In the genomic region with DNA sequence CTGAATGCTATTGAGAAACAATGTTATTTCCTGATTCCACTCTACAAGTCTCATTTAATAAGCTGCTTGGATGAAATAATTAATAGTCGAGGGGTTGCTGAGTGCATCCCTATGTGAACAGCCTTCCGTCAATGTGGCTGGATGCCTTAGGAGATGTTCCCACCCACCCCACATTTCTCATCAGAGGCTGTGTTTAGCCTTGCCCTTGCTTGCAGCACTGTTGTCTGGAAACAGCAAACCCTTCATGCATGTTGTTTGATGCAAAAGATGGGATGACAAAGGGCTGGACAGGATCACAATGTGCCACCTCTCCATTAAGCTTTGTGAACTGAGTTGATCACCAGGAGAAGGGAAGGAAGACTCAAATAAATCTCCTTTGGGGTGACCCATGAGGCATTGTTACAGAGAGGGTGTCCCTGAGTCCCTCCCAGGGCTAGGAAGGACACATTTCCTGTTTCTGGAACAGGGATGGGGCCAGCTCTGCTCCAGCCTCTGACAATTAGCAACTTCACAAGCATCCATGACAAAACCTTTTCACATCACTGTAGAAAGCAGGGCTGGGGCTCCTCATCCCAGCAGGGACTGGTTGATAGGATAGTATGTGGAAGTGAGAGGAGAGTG, we compare ENCODE assay signal across 13 mouse cellular contexts.
DNase-seq lines count a peak whose midpoint lies in the region; ATAC-seq and TF ChIP-seq lines count a peak whose summit lies in the region.
"Had no signal": no experiment of that assay in that cellular context is flagged by ENCODE, and none has a peak within 500 bp of the region (broad histone marks: within the 10 kb centered on the region; RNA-seq: fewer than 3 reads in every experiment).

No protein-coding gene starts in this region.

- 81% methylated on average over 2 of the region's 2 CpGs for WGBS in forebrain, embryonic 15.5 days
- WGBS in forebrain, embryonic 10.5 days: 88% methylated on average over 2 of the region's 2 CpGs
- WGBS in thymus, adult 2 months: 96% methylated on average over 2 of the region's 2 CpGs
- WGBS in hindbrain, postnatal 0 days: 86% methylated on average over 2 of the region's 2 CpGs

- no peaks in the 10 kb centered on the region for H3K4me1 ChIP-seq in forebrain, embryonic 15.5 days
- 0 out of 2 replicates have a peak, but pooled peaks cover 5% of the 10 kb centered on the region for H3K4me1 ChIP-seq in forebrain, embryonic 10.5 days
- H3K4me1 ChIP-seq in thymus, adult 2 months (replicated peaks; ENCODE audit: control insufficient read depth, insufficient read depth, low read length): no peaks in the 10 kb centered on the region
- no peaks in the 10 kb centered on the region for H3K4me1 ChIP-seq in hindbrain, postnatal 0 days (ENCODE audit: insufficient read depth, low read length)
- H3K4me1 ChIP-seq: hindbrain, embryonic 10.5 days had no signal

- no peak overlapping the region for H3K27ac ChIP-seq in forebrain, embryonic 15.5 days (replicated peaks)
- H3K27ac ChIP-seq in forebrain, embryonic 10.5 days: no peak overlapping the region
- H3K27ac ChIP-seq in thymus, adult 2 months (ENCODE audit: control insufficient read depth, insufficient read depth, low read length): no peak overlapping the region
- no peak overlapping the region for H3K27ac ChIP-seq in hindbrain, postnatal 0 days
- H3K27ac ChIP-seq: embryonic facial prominence, embryonic 12.5 days; hindbrain, embryonic 10.5 days; macrophage had no signal

- H3K36me3 ChIP-seq in forebrain, embryonic 15.5 days: no peaks in the 10 kb centered on the region
- no peaks in the 10 kb centered on the region for H3K36me3 ChIP-seq in forebrain, embryonic 10.5 days (replicated peaks)
- H3K36me3 ChIP-seq in thymus, adult 2 months (ENCODE audit: control insufficient read depth, insufficient read depth, low read length): no peaks in the 10 kb centered on the region
- no peaks in the 10 kb centered on the region for H3K36me3 ChIP-seq in hindbrain, postnatal 0 days (ENCODE audit: insufficient read depth, low read length)
- H3K36me3 ChIP-seq: embryonic facial prominence, embryonic 12.5 days; hindbrain, embryonic 10.5 days had no signal

- no peaks in the 10 kb centered on the region for H3K9me3 ChIP-seq in forebrain, embryonic 15.5 days
- no peaks in the 10 kb centered on the region for H3K9me3 ChIP-seq in forebrain, embryonic 10.5 days
- no peaks in the 10 kb centered on the region for H3K9me3 ChIP-seq in hindbrain, postnatal 0 days (ENCODE audit: low read length)
- H3K9me3 ChIP-seq: embryonic facial prominence, embryonic 12.5 days; hindbrain, embryonic 10.5 days had no signal

- no peaks in the 10 kb centered on the region for H3K27me3 ChIP-seq in forebrain, embryonic 15.5 days
- H3K27me3 ChIP-seq in forebrain, embryonic 10.5 days (ENCODE audit: poor library complexity, severe bottlenecking): no peaks in the 10 kb centered on the region
- H3K27me3 ChIP-seq in thymus, adult 2 months (ENCODE audit: control insufficient read depth, insufficient read depth, low read length): no peaks in the 10 kb centered on the region
- H3K27me3 ChIP-seq in hindbrain, postnatal 0 days (ENCODE audit: insufficient read depth, low read length): no peaks in the 10 kb centered on the region
- H3K27me3 ChIP-seq: embryonic facial prominence, embryonic 12.5 days had no signal

- no peak overlapping the region for H3K4me2 ChIP-seq in forebrain, embryonic 15.5 days (replicated peaks)
- no peak overlapping the region for H3K4me2 ChIP-seq in hindbrain, postnatal 0 days (ENCODE audit: low read depth, low read length)
- H3K4me2 ChIP-seq: embryonic facial prominence, embryonic 12.5 days had no signal

- no peak for DNase-seq in forebrain, embryonic 10.5 days (ENCODE audit: extremely low spot score, low spot score)
- DNase-seq in kidney, adult 8-10 months: peak; percentile 45 to 63
- peak; percentile 50 to 79 for DNase-seq in kidney, postnatal 25 days
- DNase-seq in lung, postnatal 36 days: peak; percentile 55
- DNase-seq in thymus, adult 2 months: no peak
- DNase-seq in hindbrain, postnatal 0 days (ENCODE audit: low spot score): no peak
- DNase-seq: liver; midbrain, embryonic 14.5 days had no signal

- TF ChIP-seq CTCF in thymus, adult 2 months (IDR thresholded peaks at IDR 0.05; ENCODE audit: borderline replicate concordance, control insufficient read depth, extremely low read depth, insufficient read depth, low read length, poor library complexity): no peak
- TF ChIP-seq CTCF in hindbrain, postnatal 0 days (IDR thresholded peaks at IDR 0.05; ENCODE audit: low read depth): no peak

- no peak overlapping the region for H3K9ac ChIP-seq in forebrain, embryonic 15.5 days (replicated peaks)
- no peak overlapping the region for H3K9ac ChIP-seq in hindbrain, postnatal 0 days (replicated peaks; ENCODE audit: low read length)
- H3K9ac ChIP-seq: embryonic facial prominence, embryonic 12.5 days had no signal

- no peak overlapping the region for H3K4me3 ChIP-seq in forebrain, embryonic 15.5 days
- no peak overlapping the region for H3K4me3 ChIP-seq in forebrain, embryonic 10.5 days
- H3K4me3 ChIP-seq in thymus, adult 2 months (ENCODE audit: control insufficient read depth, insufficient read depth, low read length): no peak overlapping the region
- H3K4me3 ChIP-seq in hindbrain, postnatal 0 days (ENCODE audit: low read length): no peak overlapping the region
- H3K4me3 ChIP-seq: embryonic facial prominence, embryonic 12.5 days; hindbrain, embryonic 10.5 days had no signal

- peak; percentile 33; the same call in 1 of the 2 replicates for ATAC-seq in forebrain, embryonic 15.5 days (replicated peaks)
- ATAC-seq in hindbrain, postnatal 0 days: no peak
- ATAC-seq: inflammation-experienced regulatory T-cells, adult 6 months had no signal

- TF ChIP-seq POLR2A in thymus, adult 2 months (IDR thresholded peaks at IDR 0.05; ENCODE audit: control insufficient read depth, extremely low read depth, insufficient read depth, low read length, poor library complexity): no peak

Comparison
In these comparisons a context has a peak if more than half of its experiments do, and no peak if none do; other contexts are left out.
1. DNase-seq: peak in kidney, adult 8-10 months (2 of 2), kidney, postnatal 25 days (2 of 2) and lung, postnatal 36 days (single experiment); none in forebrain, embryonic 10.5 days (single experiment), thymus, adult 2 months (single experiment) and hindbrain, postnatal 0 days (single experiment).